Comparison of ENCODE assay signal across 18 mouse cellular contexts in genomic region chr14:59470781-59471180, GRCm38 (mm10). TPM values are rescaled to one million over a fixed set of nuclear protein-coding genes. Genes with fewer than 3 reads are reported as not detected.
DNase-seq lines count a peak whose midpoint lies in the region; ATAC-seq lines count a peak whose summit lies in the region.
"Had no signal": no experiment of that assay in that cellular context is flagged by ENCODE, and none has a peak within 500 bp of the region (broad histone marks: within the 10 kb centered on the region; RNA-seq: fewer than 3 reads in every experiment).

No protein-coding gene starts in this region.

- no peaks in the 10 kb centered on the region for H3K4me1 ChIP-seq in hindbrain, embryonic 13.5 days (replicated peaks)
- H3K4me1 ChIP-seq: limb, embryonic 12.5 days; lung, embryonic 15.5 days; stomach, embryonic 15.5 days had no signal

- H3K9ac ChIP-seq in hindbrain, embryonic 13.5 days = no peak overlapping the region
- H3K9ac ChIP-seq: heart, embryonic 13.5 days; limb, embryonic 12.5 days; lung, embryonic 15.5 days; stomach, embryonic 15.5 days had no signal

- DNase-seq in 3T3-L1 (ENCODE audit: low read depth, low spot score) = peak; percentile 83
- DNase-seq in Muller cell, postnatal 12 days (ENCODE audit: inconsistent ontology term) = peak; percentile 91
- DNase-seq in heart, postnatal 10 days = peak; percentile 26 to 42
- DNase-seq in kidney, postnatal 25 days = no peak
- DNase-seq in layer of hippocampus, adult 11-12 months (ENCODE audit: low spot score) = no peak
- DNase-seq: cerebellum, adult 2 months; kidney, adult 9 months; layer of hippocampus, adult 9-11 months; right cerebral cortex, postnatal 4 days; thymus, postnatal 25 days had no signal

- intact Hi-C loops in heart, postnatal 10 days (cut with DNase I) = no loop called here

- no peak overlapping the region for H3K4me2 ChIP-seq in hindbrain, embryonic 13.5 days
- H3K4me2 ChIP-seq: heart, embryonic 13.5 days; limb, embryonic 12.5 days; lung, embryonic 15.5 days; stomach, embryonic 15.5 days had no signal

- H3K9me3 ChIP-seq in hindbrain, embryonic 13.5 days = no peaks in the 10 kb centered on the region
- H3K9me3 ChIP-seq: heart, embryonic 13.5 days; limb, embryonic 12.5 days; lung, embryonic 15.5 days; stomach, embryonic 15.5 days had no signal

- no peaks in the 10 kb centered on the region for H3K27me3 ChIP-seq in hindbrain, embryonic 13.5 days
- H3K27me3 ChIP-seq: CH12.LX; heart, embryonic 13.5 days; limb, embryonic 12.5 days; lung, embryonic 15.5 days; stomach, embryonic 15.5 days had no signal

- H3K27ac ChIP-seq in hindbrain, embryonic 13.5 days = no peak overlapping the region
- H3K27ac ChIP-seq: heart, embryonic 13.5 days; limb, embryonic 12.5 days; lung, embryonic 15.5 days; stomach, embryonic 15.5 days had no signal

- WGBS in hindbrain, embryonic 13.5 days = 93% methylated on average over 1 of the region's 1 CpGs

- ATAC-seq in megakaryocyte, adult 5-6 weeks (ENCODE audit: poor library complexity, severe bottlenecking) = peak; percentile 95
- no peak for ATAC-seq in hindbrain, embryonic 13.5 days (ENCODE audit: low FRiP score)
- ATAC-seq: hindbrain, embryonic 16.5 days had no signal

- no peak overlapping the region for H3K4me3 ChIP-seq in hindbrain, embryonic 13.5 days
- H3K4me3 ChIP-seq: heart, embryonic 13.5 days; limb, embryonic 12.5 days; lung, embryonic 15.5 days; stomach, embryonic 15.5 days had no signal

- no peaks in the 10 kb centered on the region for H3K36me3 ChIP-seq in hindbrain, embryonic 13.5 days
- H3K36me3 ChIP-seq: limb, embryonic 12.5 days; lung, embryonic 15.5 days; stomach, embryonic 15.5 days had no signal

RNA-seq across cellular contexts. Expression of gene Cab39l, which starts 30.0 kb away (rescaled TPM):
- total RNA-seq in heart, postnatal 10 days (2021) = 10 to 100 TPM; 20.3 to 24.5 TPM
- 34.5 and 36.8 TPM in 2 replicates for total RNA-seq in megakaryocyte, adult 5-6 weeks (2015)
- 29.9 and 30.7 TPM in 2 replicates for total RNA-seq in megakaryocyte, adult 5-6 weeks (2017)
- 27.8 and 32.4 TPM in 2 replicates for polyA plus RNA-seq in hindbrain, embryonic 13.5 days (2015; fragmentation: Nextera tagmentation; extraction: Ambion mirVana)

RNA-seq across cellular contexts. Expression of gene Setdb2, which starts 30.1 kb away (rescaled TPM):
- total RNA-seq in heart, postnatal 10 days (2021) = 10 to 100 TPM in 1 of 2 experiments, 1 to 10 TPM in 1; 7.1 to 13.3 TPM
- 40.4 and 40.9 TPM in 2 replicates for total RNA-seq in megakaryocyte, adult 5-6 weeks (2015)
- 34.0 and 40.5 TPM in 2 replicates for total RNA-seq in megakaryocyte, adult 5-6 weeks (2017)
- 8.2 and 8.3 TPM in 2 replicates for polyA plus RNA-seq in hindbrain, embryonic 13.5 days (2015; fragmentation: Nextera tagmentation; extraction: Ambion mirVana)

Comparison
In these comparisons a context has a peak if more than half of its experiments do, and no peak if none do; other contexts are left out.
1. DNase-seq: peak in 3T3-L1 (single experiment), Muller cell, postnatal 12 days (single experiment) and heart, postnatal 10 days (2 of 2); none in kidney, postnatal 25 days (0 of 2) and layer of hippocampus, adult 11-12 months (single experiment).